Mouse (Mus musculus) lung, adult 18-20 months (tissue): ENCODE results near the gene Amigo1.
"Not testable (repeated sequence)": the region's sequence is repeated elsewhere in the genome, so short reads cannot be mapped to it uniquely, and the experiment has no call there.

Experiments used
- DNase-seq, 2 experiments: peaks; one replicate each; pipeline ENCODE4 v3.0.0; 2022; ENCODE audit warnings: mixed read lengths in 2 of 2

Amigo1 gene

DNA sequence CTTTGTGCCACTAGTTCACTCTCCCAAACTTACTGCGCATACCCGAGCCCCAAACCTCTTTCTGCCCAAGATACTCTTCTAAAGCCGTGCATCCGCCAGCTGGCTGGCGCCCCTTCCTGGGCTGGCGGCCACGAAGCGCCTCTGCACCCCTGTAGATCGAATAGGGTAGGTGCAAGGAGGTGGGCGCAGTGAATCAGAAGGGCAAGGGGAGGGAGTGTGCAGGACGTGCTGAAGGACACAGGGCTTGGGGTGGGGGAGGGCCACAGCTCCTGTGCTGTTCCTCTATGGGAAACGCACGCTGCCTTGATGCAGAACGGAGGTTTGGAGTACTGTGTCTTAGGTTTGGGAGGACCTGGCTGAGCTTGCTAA lies 24.6 kb downstream of the Amigo1 start, which contains the start of gene Atxn7l2:
TSS of gene Atxn7l2 (minus strand) at position 164 of the 369 bp plus-strand sequence.
- peak in 1 of 2 experiments; percentile 54 for DNase-seq

DNA sequence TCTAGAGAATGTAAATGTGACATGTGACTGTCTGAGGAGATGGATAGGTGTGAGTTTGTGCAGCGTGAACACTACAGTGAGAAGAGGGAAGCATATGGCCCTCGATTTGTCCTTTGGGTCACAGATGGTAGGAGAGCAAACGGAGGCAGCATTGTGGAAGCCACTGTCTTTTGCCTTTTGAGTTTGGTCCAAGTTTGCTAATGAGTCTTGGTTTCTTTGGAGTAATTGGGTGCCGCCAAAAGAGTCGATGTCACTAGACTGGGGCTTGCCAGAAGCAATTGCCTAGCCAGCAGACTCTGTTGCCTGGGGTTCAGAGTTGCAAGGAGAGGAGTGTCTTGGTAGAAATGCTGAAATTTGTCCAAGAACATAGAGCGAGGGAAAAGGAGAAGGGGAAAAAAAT lies 25.7 kb downstream of the Amigo1 start:
- DNase-seq = no peak

DNA sequence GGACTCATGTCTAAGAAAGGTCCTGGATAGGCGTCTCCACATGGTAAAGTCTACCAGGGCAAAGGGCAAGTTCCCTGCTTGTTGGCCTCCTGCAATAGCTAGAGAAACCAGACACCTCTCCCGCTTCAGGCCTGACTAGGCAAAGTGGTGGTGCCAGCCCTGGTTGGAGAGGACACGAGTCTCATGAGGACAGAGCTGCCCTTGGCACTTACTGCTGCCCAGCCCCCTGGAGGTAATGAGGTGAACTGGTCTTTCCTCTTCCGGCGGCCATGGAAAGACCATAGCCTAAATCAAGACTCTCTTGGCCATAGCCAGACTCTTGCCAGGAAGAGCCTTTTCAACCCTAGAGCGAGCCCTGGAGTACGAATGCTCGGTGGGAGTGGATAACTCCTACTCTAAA lies 26.3 kb downstream of the Amigo1 start:
- DNase-seq = no peak

DNA sequence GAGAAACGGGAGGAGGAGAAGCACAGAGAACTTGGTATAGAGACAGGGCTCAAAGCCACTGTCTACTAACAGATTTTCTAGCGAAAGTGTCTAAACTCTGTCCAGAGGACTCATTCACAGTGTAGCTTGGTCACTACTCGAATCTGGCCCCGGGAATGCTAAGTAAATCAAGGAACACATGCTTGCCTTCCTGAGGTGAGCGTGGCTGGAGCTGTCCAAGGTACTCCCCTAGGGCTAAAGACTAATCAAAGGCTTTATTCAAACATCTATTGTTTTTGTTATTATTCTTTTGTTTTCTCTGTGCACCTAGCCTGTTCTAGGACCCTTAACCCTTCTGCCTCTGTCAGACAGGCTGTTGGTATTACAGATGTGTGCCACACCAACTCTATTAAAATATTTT lies 28.6 kb downstream of the Amigo1 start:
- DNase-seq = no peak

DNA sequence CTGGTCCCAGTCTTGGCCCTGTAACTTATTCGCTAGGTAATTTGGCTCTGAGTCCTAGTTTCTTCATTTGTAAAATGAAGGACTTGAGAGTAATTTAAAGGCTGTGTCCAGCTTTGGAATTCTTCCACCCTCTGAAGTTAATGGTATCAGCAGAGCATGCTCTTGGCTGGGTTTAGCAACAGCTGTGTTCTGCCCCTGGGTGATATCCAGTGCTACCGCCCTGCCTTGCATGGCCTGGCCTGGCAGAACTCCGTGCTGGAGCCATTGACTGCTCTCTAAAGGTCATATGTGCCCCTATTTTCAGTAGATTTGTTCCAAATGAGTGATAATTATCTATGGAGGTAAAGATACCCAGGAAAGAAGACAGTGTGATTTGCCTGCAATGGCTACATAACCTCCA lies 34.5 kb downstream of the Amigo1 start:
- no peak for DNase-seq

DNA sequence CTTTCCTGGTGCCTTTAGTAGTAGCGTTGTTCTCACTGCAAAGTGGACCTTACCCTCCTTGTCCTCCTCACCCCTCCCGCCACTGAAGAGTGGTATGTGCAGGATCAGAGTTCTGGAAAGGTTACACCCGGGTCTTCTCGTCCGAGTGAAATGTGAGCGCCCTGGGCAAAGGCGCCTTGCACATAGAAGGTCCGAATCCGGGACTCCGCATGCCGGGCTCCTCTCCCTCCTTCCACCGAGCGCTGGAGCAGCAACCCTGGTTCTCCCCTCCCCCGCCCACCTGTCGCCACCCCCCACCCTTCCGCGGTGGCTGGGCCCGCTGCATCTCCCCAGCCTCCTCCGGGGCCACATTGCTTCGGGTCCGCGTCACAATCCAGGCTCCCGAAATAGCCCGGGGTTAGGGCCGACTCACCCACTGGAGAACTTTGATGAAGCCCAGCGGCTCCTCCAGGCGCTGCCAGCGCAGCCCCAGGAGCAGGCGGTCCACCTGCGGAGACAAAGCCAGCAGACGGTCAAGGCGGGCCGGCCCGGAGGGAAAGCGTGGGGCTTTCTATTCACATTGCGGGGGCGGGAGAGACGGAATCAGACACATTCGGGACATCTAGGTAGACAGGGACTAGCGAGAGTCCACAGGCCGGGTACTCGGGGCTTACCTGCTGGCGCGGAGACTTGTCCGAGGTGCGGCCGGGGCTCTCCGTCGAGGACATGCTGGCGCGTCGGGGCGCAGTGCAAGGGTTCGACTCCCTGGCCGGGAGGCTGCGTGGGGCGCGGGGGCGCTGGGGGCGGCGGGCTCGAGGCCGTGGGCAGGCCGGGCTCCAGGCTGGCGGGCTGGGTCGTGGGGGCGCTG lies 39.8 kb downstream of the Amigo1 start:
- no peak for DNase-seq

DNA sequence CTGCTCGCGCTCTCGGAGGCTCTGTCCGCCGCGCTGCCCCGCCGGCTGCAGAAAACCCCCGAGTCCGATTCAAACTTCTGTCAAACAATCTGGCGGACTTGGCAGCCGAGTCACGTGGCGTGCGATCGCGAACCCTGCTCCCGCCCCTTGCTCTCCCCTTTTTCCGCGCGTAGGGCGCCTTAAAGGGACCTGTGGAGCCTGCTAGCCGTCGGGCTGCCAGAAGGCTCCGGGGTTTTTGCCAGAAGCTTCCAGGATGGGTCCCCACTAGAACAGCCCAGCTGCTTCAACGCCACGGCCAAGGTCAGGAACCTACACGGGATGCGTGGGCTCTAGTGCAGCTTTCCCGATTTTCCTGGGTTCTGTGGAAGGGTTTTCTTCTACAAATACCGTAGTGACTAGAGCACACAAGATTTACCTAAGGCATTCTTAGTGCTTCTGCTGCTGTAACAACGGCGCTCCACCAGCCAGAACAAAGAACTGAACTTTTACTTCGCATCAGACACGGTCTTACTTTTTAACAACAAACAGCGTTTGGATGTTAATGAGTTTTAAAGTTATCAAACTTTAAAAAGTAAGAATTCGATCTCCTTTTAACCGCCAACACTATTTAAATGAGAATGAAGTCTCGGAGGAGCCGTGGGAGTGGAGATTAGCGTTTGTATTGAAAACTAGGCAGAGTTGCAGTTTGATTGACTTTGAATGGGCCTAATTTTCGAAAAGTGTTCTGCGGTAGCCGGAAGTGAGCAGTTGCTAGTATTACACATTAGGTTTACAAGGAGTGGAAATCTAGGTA lies 40.6 kb downstream of the Amigo1 start, which contains the start of gene Sypl2:
TSS of gene Sypl2 (minus strand) at position 91 of the 793 bp plus-strand sequence.
- DNase-seq = peak; percentile 42 to 48

DNA sequence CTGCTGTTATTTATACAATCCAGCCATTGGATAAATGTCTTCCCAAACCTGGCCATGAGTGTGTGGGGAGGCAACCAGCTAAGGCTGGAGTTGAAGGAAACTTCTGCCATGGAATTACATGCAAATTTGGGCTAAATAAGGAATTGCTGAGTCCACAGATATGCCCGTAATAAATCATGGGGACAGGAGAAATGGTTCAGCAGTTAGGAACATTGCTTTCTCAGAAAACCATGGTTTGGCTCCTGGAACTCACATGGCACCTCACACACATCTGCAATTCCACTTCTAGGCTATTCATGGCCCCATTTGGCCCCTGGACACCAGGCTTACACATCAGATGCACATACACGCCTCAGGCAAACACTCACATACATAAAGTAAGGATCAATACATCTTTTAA lies 41.4 kb downstream of the Amigo1 start:
- no peak for DNase-seq

DNA sequence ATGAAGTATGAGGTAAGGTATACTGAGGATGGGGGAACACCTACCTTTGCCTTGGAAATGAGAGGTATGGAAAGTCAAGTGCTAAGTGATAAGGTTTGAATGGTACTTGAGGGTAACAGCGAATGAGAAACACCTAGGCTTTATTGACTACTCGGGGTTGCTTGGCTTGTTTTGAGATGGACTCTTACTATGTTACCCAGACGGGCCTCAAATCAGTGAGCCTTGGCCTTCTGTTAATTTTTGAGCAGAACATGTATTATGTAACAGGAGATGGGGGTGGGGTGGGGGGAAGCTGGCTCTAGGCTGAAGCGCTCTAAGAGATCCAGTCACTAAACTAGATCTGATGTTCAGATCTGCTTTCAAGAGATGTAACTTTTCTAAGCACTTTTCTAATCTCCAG lies 45.5 kb downstream of the Amigo1 start:
- DNase-seq = no peak

DNA sequence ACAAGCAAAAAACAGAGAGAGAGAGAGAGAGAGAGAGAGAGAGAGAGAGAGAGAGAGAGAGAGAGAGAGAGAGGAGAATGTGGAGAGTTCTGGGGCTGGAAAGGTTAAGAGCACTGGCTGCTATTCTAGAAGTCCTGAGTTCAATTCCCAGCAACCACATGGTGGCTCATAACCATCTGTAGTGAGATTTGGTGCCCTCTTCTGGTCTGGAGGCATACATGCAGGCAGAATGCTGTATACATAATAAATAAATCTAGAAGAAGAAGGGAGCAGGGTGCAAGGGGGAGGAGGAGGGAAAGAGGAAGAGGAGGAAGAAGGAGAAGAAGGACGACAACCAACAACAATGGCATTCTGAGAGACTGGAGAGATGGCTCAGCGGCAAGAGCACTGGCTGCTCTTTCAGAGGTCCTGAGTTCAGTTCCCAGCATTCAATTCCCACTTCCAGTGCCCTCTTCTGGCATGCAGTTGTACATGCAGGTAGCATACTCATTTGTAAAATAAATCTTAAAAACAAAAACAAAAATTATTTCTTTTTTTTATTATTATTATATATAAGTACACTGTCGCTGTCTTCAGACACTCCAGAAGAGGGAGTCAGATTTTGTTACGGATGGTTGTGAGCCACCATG lies 51.5 kb downstream of the Amigo1 start:
- DNase-seq = not testable (repeated sequence)

DNA sequence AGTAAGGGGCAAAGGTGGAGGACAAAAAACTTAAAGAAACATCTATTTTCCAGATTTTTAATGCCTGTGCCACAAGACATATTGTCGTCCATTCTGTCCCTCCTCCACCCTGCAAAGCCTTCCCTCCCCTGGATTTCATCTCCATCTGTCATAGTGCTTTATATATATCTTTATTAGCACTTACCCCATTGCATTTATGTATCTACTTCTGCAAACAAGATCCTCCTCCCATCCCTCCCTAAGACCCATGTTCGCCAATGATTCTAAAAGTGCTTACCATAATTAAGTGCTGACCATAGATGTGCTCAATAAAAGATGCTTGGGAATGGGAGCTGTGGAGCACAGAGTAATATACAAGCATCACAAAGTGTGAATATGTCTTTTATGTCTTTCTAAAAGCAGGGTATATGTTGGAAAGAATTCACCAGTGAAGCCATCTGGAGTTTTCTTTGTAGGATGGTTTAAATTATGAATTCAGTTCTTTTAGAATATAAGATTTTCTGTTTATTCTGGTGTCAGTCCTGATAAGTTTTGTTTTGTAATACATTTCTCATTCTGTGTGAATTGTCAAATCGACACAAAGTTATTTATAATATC lies 55.2 kb downstream of the Amigo1 start:
- no peak for DNase-seq
